Mouse (Mus musculus) bone marrow, adult 2 months (tissue): Measurements from ENCODE around the gene Brd3os. TPM values are rescaled to one million over a fixed set of nuclear protein-coding genes. Genes with fewer than 3 reads are reported as not detected.

Source experiments
- H3K27ac ChIP-seq: fragments of 200-500 bp; 2 replicates; pipeline ENCODE4 v1.5.1; 2012; ENCODE audit warnings: low read depth, mild to moderate bottlenecking, control low read depth, inconsistent platforms, low read length; ENCODE audit not compliant: control insufficient read depth, poor library complexity, insufficient read depth
- H3K4me1 ChIP-seq: fragments of 200-500 bp; 2 replicates; pipeline ENCODE4 v1.6.1; 2011; ENCODE audit warnings: low read length; ENCODE audit not compliant: control insufficient read depth, insufficient read depth
- H3K4me3 ChIP-seq: fragments of 200-500 bp; replicated peaks from 2 replicates; pipeline ENCODE3; 2011; ENCODE audit warnings: mild to moderate bottlenecking, low read depth, low read length, control low read depth; ENCODE audit not compliant: control insufficient read depth
- CTCF ChIP-seq: fragments of 200-500 bp; IDR thresholded peaks from 2 replicates; pipeline ENCODE4 v1.5.1; 2011; ENCODE audit warnings: low read length, control low read depth; ENCODE audit not compliant: control insufficient read depth, insufficient read depth
- POLR2A ChIP-seq: fragments of 200-500 bp; IDR thresholded peaks from 2 replicates; pipeline ENCODE4 v1.6.1; 2011; ENCODE audit warnings: low read depth, mild to moderate bottlenecking, control low read depth, low read length, borderline replicate concordance; ENCODE audit not compliant: control insufficient read depth
- WGBS: fragments of 180-500 bp; shearing (Covaris S2); methylation state at CpG from one replicate; pipeline ENCODE4 v1.1.7; 2018; 5-methylcytosine and 5-hydroxymethylcytosine counted together
- polyA plus RNA-seq: library from polyadenylated mRNA; stranded (reverse); fragments of >200 nt; gene quantifications from 2 replicates; pipeline ENCODE4 v1.2.4, GENCODE M21; 2011; ENCODE audit warnings: low replicate concordance; ENCODE audit not compliant: missing spikeins, insufficient read depth, insufficient read length

Gene Brd3os
- polyA plus RNA-seq, 1 experiment = 1.3 TPM

- peak overlapping the region; percentile 31 for H3K27ac ChIP-seq
- WGBS = 42% methylated on average over 11 of the region's 11 CpGs
- TF ChIP-seq CTCF (no peak), POLR2A (no peak)
These were observed 26.9 kb upstream of the Brd3os start for GRCm38 (mm10) chr2:27415060-27415783.

GRCm38 (mm10) chr2:27416425-27416824 is 25.7 kb upstream of the Brd3os start:
- Histone ChIP-seq H3K27ac (no peak overlapping the region), H3K4me1 (peaks cover 23% of the 10 kb centered on the region), H3K4me3 (no peak overlapping the region)
- TF ChIP-seq CTCF (no peak), POLR2A (no peak)
- WGBS = 13% methylated on average over 3 of the region's 3 CpGs

More at GRCm38 (mm10) chr2:27415060-27415783, 26.9 kb upstream of the Brd3os start:
- no peak overlapping the region for H3K4me3 ChIP-seq
- H3K4me1 ChIP-seq = peaks cover 23% of the 10 kb centered on the region

- H3K4me1 ChIP-seq = peaks cover 20% of the 10 kb centered on the region
- H3K27ac ChIP-seq = 0 out of 2 replicates have a peak overlapping the region, but pooled peaks have one; percentile 25
- 48% methylated on average over 5 of the region's 5 CpGs for WGBS
- TF ChIP-seq POLR2A = no peak
- no peak for TF ChIP-seq CTCF
- no peak overlapping the region for H3K4me3 ChIP-seq
These were observed 24.4 kb upstream of the Brd3os start for GRCm38 (mm10) chr2:27417648-27418153.

DNA sequence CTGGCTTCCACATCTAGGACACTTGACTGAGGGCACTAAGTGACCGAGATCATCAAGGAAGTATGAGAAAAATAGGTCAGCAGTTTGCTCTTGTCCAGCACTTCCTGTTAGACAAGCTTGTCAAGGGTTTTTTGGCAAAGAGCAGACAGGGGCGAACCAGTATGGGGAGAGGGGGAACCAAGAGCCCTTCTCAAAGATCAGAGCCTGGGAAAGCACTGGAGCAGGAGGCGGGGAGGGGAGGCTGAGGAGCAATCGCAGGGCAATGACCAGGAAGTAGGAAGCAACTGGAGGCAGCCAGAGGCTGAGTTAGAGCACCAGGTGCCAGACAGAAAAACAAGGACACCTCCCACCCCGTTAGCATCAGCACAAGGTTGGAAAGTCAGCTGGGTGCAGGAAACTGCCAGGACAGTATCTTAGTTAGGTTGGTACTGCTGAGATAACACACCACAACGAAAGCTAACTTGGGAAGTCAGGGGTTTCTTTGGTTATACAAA is 23.5 kb upstream of the Brd3os start:
- H3K4me3 ChIP-seq = no peak overlapping the region
- 20% methylated on average over 6 of the region's 6 CpGs for WGBS
- peaks cover 20% of the 10 kb centered on the region for H3K4me1 ChIP-seq
- H3K27ac ChIP-seq = no peak overlapping the region
- TF ChIP-seq POLR2A (no peak), CTCF (no peak)

DNA sequence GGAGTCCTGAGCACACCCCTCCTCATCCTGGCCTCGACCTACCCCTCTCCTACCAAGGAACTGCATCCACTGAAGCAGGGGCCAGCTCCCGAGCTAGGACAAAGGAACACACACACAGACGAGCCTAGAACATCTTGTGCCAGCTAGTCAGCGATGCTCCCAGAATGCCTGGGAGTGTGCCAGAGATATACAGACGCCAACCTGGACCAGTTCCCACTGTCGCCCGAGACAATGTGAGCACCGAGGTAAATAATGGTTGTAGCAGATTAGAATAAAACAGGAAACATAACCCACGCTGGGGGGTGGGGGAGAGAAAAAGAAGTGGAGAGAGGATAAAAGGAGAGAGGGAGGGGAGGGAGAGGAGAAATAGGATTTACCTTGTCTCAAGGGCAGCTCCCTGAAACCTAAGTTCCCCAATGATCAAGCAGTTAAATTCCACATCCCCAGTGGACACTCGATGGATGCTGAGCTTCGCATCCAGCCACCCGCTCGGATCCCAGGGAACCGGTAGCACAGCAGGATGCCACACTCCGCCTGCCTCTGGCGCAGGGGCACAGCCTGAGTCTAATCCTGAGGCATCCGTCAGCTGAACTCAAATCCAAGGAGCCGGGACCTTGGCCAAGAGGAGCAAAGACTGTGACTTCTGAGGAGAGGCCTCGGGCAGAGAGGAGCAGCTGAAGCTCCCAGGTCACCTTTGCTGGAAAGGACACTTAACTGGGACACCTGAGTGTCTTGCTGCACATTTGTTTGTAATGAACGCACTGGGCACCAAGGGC is 20.6 kb upstream of the Brd3os start:
- no peak overlapping the region for H3K4me3 ChIP-seq
- 58% methylated on average over 20 of the region's 20 CpGs for WGBS
- H3K4me1 ChIP-seq = peaks cover 9% of the 10 kb centered on the region
- TF ChIP-seq CTCF (no peak), POLR2A (no peak)
- H3K27ac ChIP-seq = no peak overlapping the region

DNA sequence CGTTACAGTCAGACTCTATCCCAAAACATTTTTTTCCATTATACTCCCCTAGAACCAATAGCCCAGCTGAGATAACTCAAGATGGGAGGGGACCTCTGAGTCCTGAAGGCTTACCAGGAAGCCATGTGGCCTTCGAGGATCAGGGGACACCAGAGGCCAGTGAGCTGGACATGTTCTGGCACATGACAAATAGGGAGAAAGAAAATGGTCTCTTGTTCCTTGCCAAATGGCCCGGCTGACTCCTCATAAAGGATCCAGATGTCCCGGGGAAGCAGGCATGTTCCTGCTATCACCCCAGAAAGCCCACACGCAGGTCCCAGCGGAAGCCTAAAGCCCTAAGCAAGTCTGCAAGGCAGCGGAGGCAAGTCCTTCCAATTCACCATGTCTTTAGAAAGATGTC is 18.5 kb upstream of the Brd3os start:
- Histone ChIP-seq H3K27ac (no peak overlapping the region), H3K4me3 (no peak overlapping the region), H3K4me1 (peaks cover 4% of the 10 kb centered on the region; the same call in 1 of the 2 replicates)
- TF ChIP-seq POLR2A = no peak
- TF ChIP-seq CTCF = no peak
- WGBS = 84% methylated on average over 7 of the region's 7 CpGs

DNA sequence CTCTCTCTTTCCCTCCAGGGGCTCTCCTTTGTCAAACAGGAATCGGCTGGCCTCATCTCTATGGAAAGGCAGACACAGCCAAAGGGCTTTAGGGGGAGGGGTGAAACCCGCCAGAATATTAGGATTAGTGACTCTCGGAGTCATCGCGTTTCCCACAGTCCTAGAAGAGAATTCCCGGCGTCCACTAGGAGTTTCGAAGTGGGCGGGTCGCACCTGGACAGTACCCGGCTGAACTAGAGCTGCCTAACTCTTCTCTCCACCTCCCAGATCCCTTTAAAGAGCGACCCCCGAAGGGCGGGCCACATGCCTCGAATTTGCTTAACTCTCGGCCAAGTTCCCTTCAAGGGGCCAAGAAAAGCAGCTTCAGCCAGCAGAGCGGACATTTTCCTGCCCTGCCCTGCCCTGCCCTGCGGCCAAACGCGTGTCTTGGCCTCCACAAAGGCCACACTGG is 16.9 kb upstream of the Brd3os start:
- WGBS = 29% methylated on average over 20 of the region's 20 CpGs
- Histone ChIP-seq H3K27ac (0 out of 2 replicates have a peak overlapping the region, but pooled peaks have one; percentile 23), H3K4me3 (peak overlapping the region; percentile 37), H3K4me1 (no peaks in the 10 kb centered on the region; the same call in 1 of the 2 replicates)
- no peak for TF ChIP-seq CTCF
- no peak for TF ChIP-seq POLR2A

DNA sequence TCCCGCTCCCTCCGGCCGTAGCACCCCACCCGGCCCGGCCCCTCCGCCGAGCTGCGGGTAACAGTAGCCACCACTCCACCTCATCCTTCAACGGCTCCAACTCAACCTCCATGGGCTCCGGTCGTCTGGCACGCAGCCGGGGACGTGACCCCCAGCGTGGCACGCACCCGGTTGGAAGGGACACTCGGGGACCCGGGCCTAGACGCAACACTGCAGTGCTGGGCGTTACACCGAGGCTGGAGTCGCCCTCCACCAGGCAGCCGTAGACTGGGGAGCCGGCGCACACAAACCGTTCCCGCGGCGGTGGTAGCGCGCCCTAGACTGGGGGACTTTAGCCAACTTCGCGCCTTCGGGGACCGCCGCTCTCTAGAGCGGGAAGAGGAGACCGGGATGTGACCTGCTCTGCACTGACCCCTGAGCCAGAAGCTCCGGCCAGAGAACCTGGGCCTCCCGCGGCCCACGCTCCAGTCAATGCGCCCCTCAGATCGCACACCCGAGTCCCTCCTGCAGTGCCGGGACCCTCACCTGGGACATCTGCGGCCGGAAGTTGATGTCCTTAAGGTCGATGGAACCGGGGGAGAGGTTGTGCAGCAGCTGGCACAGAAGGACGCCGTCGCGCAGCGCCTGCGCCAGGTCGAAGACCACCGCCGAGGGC is 16.2 kb upstream of the Brd3os start:
- H3K27ac ChIP-seq = peak overlapping the region; percentile 51; the same call in 1 of the 2 replicates
- under 1% methylated on average over 54 of the region's 60 CpGs for WGBS
- peak overlapping the region; percentile 58 for H3K4me3 ChIP-seq
- no peaks in the 10 kb centered on the region; the same call in 1 of the 2 replicates for H3K4me1 ChIP-seq
- TF ChIP-seq POLR2A (no peak), CTCF (no peak)
